Mouse (Mus musculus): ENCODE results near the gene Col1a2. TPM values are rescaled to one million over a fixed set of nuclear protein-coding genes. Genes with fewer than 3 reads are reported as not detected.

Col1a2 gene
- total RNA-seq, 2 experiments from 2014 or later = 14.0 to 14.2 TPM

DNA sequence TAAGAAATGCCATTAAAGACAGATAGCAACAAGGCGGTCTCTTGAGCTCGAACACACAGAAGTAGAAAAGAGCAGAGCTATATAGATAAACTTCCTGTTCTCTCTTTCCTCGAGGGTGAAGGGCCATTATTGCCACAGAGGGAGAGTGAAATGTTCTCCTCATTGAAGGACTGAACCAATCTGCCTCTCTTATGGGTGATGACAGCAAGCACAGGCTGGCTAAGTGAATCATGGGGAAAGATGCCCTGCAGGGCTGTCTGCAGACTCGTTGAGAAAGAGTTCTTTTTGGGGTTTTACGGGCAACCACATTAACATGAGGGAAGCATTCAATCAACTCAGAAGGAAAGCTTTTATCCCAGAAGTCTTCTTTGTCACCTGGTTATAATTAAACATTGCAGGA lies 75.0 kb downstream of the Col1a2 start:
- DNase-seq (ENCODE audit: low spot score in 2 of 2) = no peak

DNA sequence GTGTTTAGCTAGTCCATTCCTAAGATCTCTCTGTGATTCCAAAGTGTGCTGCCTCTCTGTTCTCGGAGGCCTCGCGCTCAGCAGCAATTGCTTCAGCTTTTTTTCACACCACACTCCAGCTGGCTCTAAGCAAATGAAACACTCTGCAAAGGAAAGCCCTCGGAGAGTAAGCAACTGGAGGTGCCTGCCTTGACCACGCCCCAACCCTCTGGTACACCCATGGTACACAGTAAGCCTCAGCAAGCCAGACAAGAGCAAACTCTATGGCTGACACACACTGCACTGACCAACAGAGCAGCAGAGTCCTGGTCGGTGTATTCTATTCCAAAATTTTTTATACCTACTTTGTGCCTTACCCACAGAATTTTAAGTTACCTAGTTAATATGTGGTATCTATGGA lies 78.9 kb downstream of the Col1a2 start:
- DNase-seq (ENCODE audit: low spot score in 2 of 2) = no peak

GRCm38 (mm10) chr6:4587946-4588345 lies 83.3 kb downstream of the Col1a2 start:
- DNase-seq (ENCODE audit: low spot score in 2 of 2) = no peak

DNA sequence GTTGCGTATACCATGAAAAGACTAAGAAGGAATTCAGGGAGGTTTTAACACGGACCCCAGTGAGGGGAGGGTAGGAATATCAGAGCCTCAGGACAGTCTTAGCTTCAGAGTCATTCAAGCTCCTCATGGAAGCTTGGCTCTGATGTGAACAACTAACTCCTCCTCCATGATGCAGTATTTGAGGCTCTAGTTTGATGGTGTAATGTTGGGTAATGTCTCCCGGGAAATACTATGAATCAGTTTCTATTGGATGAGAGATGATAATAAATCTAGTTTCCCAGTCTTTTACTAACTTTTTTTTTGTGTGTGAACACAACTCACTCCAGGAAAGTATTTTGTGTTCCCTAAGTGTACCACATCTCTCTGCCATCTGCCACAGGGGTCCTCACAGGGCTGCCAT lies 84.1 kb downstream of the Col1a2 start:
- DNase-seq (ENCODE audit: low spot score in 2 of 2) = no peak

DNA sequence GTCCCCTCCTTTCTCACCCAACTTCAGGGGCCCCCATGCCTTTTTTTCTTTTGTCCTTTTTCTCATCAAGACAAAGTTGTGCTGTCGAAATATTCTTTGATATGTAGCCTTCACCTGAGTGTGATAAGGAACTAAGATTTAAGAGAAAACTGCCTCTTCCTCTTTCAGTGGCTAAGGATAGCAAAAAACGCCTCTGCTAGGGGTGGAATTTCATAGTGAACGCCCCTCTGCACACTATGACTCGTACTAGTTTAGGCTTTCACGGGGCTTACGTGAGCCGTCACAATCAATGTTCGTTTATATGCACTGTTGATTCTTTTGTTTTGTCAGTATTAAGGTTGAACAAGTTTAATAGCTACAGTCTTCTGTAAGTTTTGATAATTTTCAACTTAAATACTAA lies 85.5 kb downstream of the Col1a2 start:
- DNase-seq (ENCODE audit: low spot score in 2 of 2) = no peak

Other genes starting within 250 kb of the Col1a2 start
- gene Casd1, start 96.0 kb downstream of the Col1a2 start, total RNA-seq (2021) = 10 to 100 TPM; 48.2 to 49.9 TPM
- gene Sgce, start 242.4 kb downstream of the Col1a2 start, total RNA-seq (2021) = 10 to 100 TPM; 34.0 TPM
- gene Peg10, start 242.5 kb downstream of the Col1a2 start, total RNA-seq (2021) = 10 to 100 TPM; 11.6 to 13.7 TPM

Data from left cerebral cortex, adult 18-20 months (tissue).